Mouse (Mus musculus) layer of hippocampus, postnatal 36 days (tissue): ENCODE measurements around the gene Asb16. TPM values are rescaled to one million over a fixed set of nuclear protein-coding genes. Genes with fewer than 3 reads are reported as not detected.
"Not testable (repeated sequence)": the region's sequence is repeated elsewhere in the genome, so short reads cannot be mapped to it uniquely, and the experiment has no call there.

Experiments used
- DNase-seq, 2 experiments: peaks; one replicate each; pipeline ENCODE4 v3.0.0; 2022
- total RNA-seq, 2 experiments: library from RNA; stranded (reverse); gene quantifications; 2 replicates each; pipeline ENCODE4 v1.2.3; 2021

The Asb16 gene
- total RNA-seq, 2 experiments from 2014 or later, result 1.0 to 1.2 TPM

- DNase-seq, result peak; percentile 76 to 77
These were observed 23.6 kb upstream of the Asb16 start for GRCm38 (mm10) chr11:102244926-102245449.

GRCm38 (mm10) chr11:102245581-102246272, 22.8 kb upstream of the Asb16 start:
- no peak for DNase-seq

- DNase-seq, result no peak
These were observed 22.3 kb upstream of the Asb16 start for GRCm38 (mm10) chr11:102246273-102246635.

GRCm38 (mm10) chr11:102246871-102247270, 21.7 kb upstream of the Asb16 start:
- DNase-seq, result no peak

GRCm38 (mm10) chr11:102248630-102249230, 19.8 kb upstream of the Asb16 start, which contains the start of gene BC030867:
BC030867 (plus strand) TSS chr11:102248882.
- DNase-seq, result peak; percentile 84 to 87

- DNase-seq, result no peak
These were observed 19.0 kb upstream of the Asb16 start for GRCm38 (mm10) chr11:102249351-102250090.

- peak in 1 of 2 experiments; percentile 7 for DNase-seq
These were observed 11.0 kb upstream of the Asb16 start for GRCm38 (mm10) chr11:102257514-102257913.

GRCm38 (mm10) chr11:102258095-102258494, 10.4 kb upstream of the Asb16 start:
- no peak for DNase-seq

- DNase-seq, result no peak
These were observed 10.0 kb upstream of the Asb16 start for GRCm38 (mm10) chr11:102258521-102258920.

GRCm38 (mm10) chr11:102263211-102263610, 5.3 kb upstream of the Asb16 start:
- no peak for DNase-seq

GRCm38 (mm10) chr11:102265816-102266215, 2.7 kb upstream of the Asb16 start:
- DNase-seq, result no peak

GRCm38 (mm10) chr11:102266631-102267355, 1.8 kb upstream of the Asb16 start:
- no peak for DNase-seq

- peak; percentile 60 to 64 for DNase-seq
These were observed 1.1 kb upstream of the Asb16 start for GRCm38 (mm10) chr11:102267480-102267879.

GRCm38 (mm10) chr11:102276411-102276915, 7.9 kb downstream of the Asb16 start:
- no peak for DNase-seq

GRCm38 (mm10) chr11:102277754-102278153, 9.2 kb downstream of the Asb16 start:
- DNase-seq, result no peak

- DNase-seq, result no peak
These were observed 11.1 kb downstream of the Asb16 start for GRCm38 (mm10) chr11:102279595-102279994.

- not testable (repeated sequence) for DNase-seq
These were observed 11.7 kb downstream of the Asb16 start for GRCm38 (mm10) chr11:102280267-102280666.

- DNase-seq, result no peak
These were observed 15.4 kb downstream of the Asb16 start for GRCm38 (mm10) chr11:102283922-102284321.

GRCm38 (mm10) chr11:102284501-102285094, 16.1 kb downstream of the Asb16 start, which contains the start of gene Tmub2:
Tmub2 (plus strand) TSS chr11:102284931.
- peak; percentile 92 to 94 for DNase-seq

- peak in 1 of 2 experiments; percentile 42 for DNase-seq
These were observed 16.7 kb downstream of the Asb16 start for GRCm38 (mm10) chr11:102285095-102285834.

- DNase-seq, result no peak
These were observed 18.9 kb downstream of the Asb16 start for GRCm38 (mm10) chr11:102287485-102287884.
